Mouse (Mus musculus) left cerebral cortex, postnatal 10 days (tissue): ENCODE data around the gene Nxf7. TPM values are rescaled to one million over a fixed set of nuclear protein-coding genes. Genes with fewer than 3 reads are reported as not detected.
"Not testable (repeated sequence)": the region's sequence is repeated elsewhere in the genome, so short reads cannot be mapped to it uniquely, and the experiment has no call there.

Experiments
- DNase-seq, 2 experiments: peaks; one replicate each; pipeline ENCODE4 v3.0.0; 2021 to 2022; ENCODE audit warnings: low spot score in 2 of 2, mixed read lengths in 1 of 2; ENCODE audit errors: extremely low spot score in 1 of 2
- intact Hi-C: fragments of 180-260 bp; cut with DNase I; formaldehyde crosslinking; loops from one replicate; pipeline ENCODE4 v1.15.1; 2025
- total RNA-seq, 2 experiments: library from RNA; stranded (reverse); gene quantifications; 2 replicates each; pipeline ENCODE4 v1.2.3; 2021

Gene Nxf7
- under 1 TPM in 1 of 2 experiments, not detected in 1; 0.60 TPM for total RNA-seq

GRCm38 (mm10) chrX:135598677-135599076, at the start of gene Nxf7:
Nxf7 (minus strand) TSS chrX:135598777.
- DNase-seq = no peak
- intact Hi-C loops = no loop called here

DNA sequence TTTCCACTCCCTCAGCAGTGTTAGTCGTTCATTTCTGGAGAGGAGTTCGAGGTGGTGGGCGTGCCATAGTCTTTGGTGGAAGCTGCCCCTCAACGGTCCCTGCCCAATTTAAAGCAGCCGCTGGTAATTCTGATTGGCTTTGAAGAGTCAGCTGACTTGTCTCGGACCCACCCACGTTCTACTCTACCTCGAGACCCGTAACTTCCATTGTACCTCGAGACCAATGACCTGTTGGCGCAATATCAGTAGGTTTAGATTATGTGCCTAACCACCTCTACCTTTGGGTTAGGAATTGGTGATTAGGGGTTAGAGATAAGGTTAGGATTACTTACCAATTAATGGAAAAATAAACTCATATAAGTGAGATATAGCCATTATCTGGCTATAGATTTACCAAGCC, 29.0 kb upstream of the Nxf7 start, which contains the start of gene Prame:
Prame (minus strand) TSS at position 101 of the 400 bp plus-strand sequence.
- DNase-seq = no peak
- intact Hi-C loops = no loop called here

GRCm38 (mm10) chrX:135601298-135602029, 2.9 kb upstream of the Nxf7 start:
- intact Hi-C loops = loop anchor here (2.0 kb wide), 1 partner anchor 47 kb away; no protein-coding TSS in a partner anchor
- DNase-seq = peak in 1 of 2 experiments; percentile 20

GRCm38 (mm10) chrX:135598096-135598495, 481 bp downstream of the Nxf7 start:
- intact Hi-C loops = no loop called here
- no peak for DNase-seq

DNA sequence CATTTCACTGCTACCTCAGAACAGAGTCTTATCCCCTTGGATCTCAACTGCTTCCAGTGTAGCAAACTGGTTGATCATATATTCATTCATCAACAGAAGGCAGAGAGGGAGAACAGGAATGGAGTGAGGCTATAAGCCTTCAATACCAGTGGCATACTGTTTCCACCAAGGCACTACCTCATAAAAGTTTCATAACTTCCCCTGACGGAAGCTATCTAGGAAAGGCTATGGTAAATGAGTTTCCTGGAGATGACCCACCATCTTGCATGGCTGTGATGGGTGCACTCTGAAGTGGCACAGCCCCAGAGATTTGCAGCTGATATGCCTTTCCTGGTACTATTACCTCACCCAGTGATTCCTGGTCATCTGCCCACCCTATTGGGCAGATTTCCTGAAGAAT, 22.2 kb downstream of the Nxf7 start:
- intact Hi-C loops = no loop called here
- no peak for DNase-seq

GRCm38 (mm10) chrX:135574958-135575628, 23.5 kb downstream of the Nxf7 start:
- DNase-seq, intact Hi-C loops: not testable (repeated sequence)

DNA sequence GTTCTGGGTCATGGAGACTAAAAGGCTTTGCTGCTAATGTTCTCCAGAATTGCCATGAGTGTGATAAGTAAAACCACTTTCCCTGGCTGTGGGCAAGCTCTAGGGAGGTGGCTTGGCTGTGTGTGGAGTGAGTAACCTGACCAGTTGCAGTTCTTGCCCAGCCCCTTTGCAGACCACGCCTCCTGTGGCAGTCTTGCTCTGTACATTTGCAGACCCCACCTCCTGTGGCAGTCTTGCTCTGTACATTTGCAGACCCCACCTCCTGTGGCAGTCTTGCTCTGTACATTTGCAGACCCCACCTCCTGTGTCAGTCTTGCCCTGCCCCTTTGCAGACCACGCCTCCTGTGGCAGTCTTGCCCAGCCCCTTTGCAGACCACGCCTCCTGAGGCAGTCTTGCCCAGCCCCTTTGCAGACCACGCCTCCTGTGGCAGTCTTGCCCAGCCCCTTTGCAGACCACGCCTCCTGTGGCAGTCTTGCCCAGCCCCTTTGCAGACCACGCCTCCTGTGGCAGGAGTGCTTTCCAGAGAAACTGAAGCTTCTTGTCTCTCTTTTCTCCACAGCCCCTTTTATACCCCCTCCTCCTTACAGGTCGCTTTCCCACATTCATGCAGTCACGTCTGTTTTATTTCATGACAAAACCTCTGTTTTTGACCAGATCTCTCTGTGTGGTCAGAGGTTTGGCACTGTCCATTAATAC, 24.2 kb downstream of the Nxf7 start:
- DNase-seq, intact Hi-C loops: not testable (repeated sequence)

- intact Hi-C loops = not testable (repeated sequence)
- DNase-seq = peak; percentile 20 to 58
These were observed 29.1 kb downstream of the Nxf7 start for GRCm38 (mm10) chrX:135569467-135569866.

- intact Hi-C loops, DNase-seq: not testable (repeated sequence)
These were observed 33.6 kb downstream of the Nxf7 start for GRCm38 (mm10) chrX:135564934-135565333.

- intact Hi-C loops = no loop called here
- no peak for DNase-seq
These were observed 35.7 kb downstream of the Nxf7 start for GRCm38 (mm10) chrX:135562841-135563240.

DNA sequence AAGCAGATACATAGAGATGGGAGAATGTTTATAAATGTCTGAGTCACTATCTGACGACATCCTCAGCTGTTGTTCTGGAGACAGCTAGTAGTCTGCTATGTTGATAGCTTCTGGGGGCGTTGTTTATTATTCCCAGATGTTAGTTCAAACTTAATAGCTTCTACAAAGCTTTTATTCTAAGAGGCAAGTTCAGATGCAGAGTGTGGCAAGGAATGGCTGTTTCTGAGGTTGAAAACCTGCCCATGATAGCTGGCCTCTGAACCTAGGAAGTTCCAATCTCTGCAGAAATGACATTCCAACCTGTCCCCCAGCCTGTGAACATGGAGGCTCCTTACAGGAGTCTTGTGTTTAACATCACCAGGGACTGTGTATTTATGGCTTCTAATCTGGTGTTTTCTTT, 36.9 kb downstream of the Nxf7 start:
- DNase-seq, intact Hi-C loops: not testable (repeated sequence)

DNA sequence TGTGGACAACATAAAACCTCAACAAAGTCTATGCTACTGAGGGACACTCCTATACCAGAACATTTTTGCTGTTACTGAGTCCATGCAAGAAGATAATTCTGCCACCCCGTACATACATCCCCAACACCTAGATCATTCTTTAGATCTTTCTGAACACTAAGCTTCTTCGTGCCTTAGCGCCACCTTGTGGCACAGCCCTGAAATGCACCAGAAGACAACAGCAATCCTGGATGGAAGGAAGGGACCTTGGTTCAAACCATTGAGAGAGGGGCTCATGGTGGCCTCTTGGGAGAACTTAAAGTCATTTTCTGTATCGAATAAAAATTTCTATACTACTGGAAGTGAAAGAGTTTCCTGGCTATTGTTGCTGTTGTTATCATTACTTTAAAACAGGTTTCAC, 37.6 kb downstream of the Nxf7 start:
- intact Hi-C loops = not testable (repeated sequence)
- DNase-seq = peak in 1 of 2 experiments; percentile 36

GRCm38 (mm10) chrX:135559665-135560064, 38.9 kb downstream of the Nxf7 start:
- intact Hi-C loops = not testable (repeated sequence)
- DNase-seq = peak; percentile 6 to 29

Other genes with a start within 250 kb of the Nxf7 start
- not detected for gene Gm5128, start 225.5 kb downstream of the Nxf7 start, total RNA-seq
- gene Gm7903, start 164.9 kb downstream of the Nxf7 start, total RNA-seq = not detected
- gene AV320801, start 104.2 kb downstream of the Nxf7 start, total RNA-seq = not detected
- gene Prame, start 28.9 kb upstream of the Nxf7 start, total RNA-seq = under 1 TPM in 1 of 2 experiments, not detected in 1; 0.32 TPM
- not detected for gene Tcp11x2, start 95.0 kb upstream of the Nxf7 start, total RNA-seq
- gene Tmsb15a, start 126.5 kb upstream of the Nxf7 start, total RNA-seq = not detected
- gene Armcx5, start 144.0 kb upstream of the Nxf7 start, total RNA-seq = 10 to 100 TPM; 31.5 to 33.7 TPM
- gene Gprasp1, start 144.0 kb upstream of the Nxf7 start, total RNA-seq = 100 to 1,000 TPM; 352 to 384 TPM
- gene Bhlhb9, start 198.8 kb upstream of the Nxf7 start, total RNA-seq = 10 to 100 TPM; 79.2 to 81.4 TPM
- 100 to 1,000 TPM; 175 to 191 TPM for gene Gprasp2, start 240.3 kb upstream of the Nxf7 start, total RNA-seq